In genomic region chr2:118903333-118903741, GRCm38 (mm10) we compare ENCODE assay signal across 8 mouse cellular contexts. TPM values are rescaled to one million over a fixed set of nuclear protein-coding genes. Genes with fewer than 3 reads are reported as not detected.
DNase-seq lines count a peak whose midpoint lies in the region; ATAC-seq lines count a peak whose summit lies in the region.

No protein-coding gene starts in this region.

- ATAC-seq in heart, embryonic 14.5 days (ENCODE audit: insufficient number of reproducible peaks, insufficient read depth, low FRiP score, low read depth) = no peak
- no peak for ATAC-seq in liver, embryonic 16.5 days (ENCODE audit: low read depth)

- peak overlapping the region; percentile 87 for H3K9ac ChIP-seq in heart, embryonic 14.5 days (ENCODE audit: low read length)
- H3K9ac ChIP-seq in liver, embryonic 16.5 days (ENCODE audit: low read depth, low read length) = peak overlapping the region; percentile 96

- peaks cover 24% of the 10 kb centered on the region for H3K27me3 ChIP-seq in heart, embryonic 14.5 days (ENCODE audit: control insufficient read depth, insufficient read depth, low read length)
- peaks cover 26% of the 10 kb centered on the region for H3K27me3 ChIP-seq in liver, embryonic 16.5 days (ENCODE audit: control insufficient read depth, insufficient read depth, low read depth, low read length)

- WGBS in heart, embryonic 14.5 days = 9% methylated on average over 10 of the region's 10 CpGs
- 26% methylated on average over 10 of the region's 10 CpGs for WGBS in liver, embryonic 16.5 days (ENCODE audit: insufficient replicate concordance)

- H3K27ac ChIP-seq in heart, embryonic 14.5 days (replicated peaks in 1 of 2; ENCODE audit: control insufficient read depth in 1 of 2, insufficient read depth in 1 of 2, low read depth in 2 of 2, low read length in 2 of 2) = no peak overlapping the region
- no peak overlapping the region for H3K27ac ChIP-seq in liver, embryonic 16.5 days (ENCODE audit: low read length)

- H3K4me1 ChIP-seq in heart, embryonic 14.5 days (ENCODE audit: control insufficient read depth in 2 of 2, insufficient read depth in 2 of 2, low read length in 2 of 2) = peaks cover 15 to 22% of the 10 kb centered on the region in 2 experiments; a peak in 3 of 4 replicates
- H3K4me1 ChIP-seq in liver, embryonic 16.5 days (ENCODE audit: control insufficient read depth, low read depth, low read length) = peaks cover 42% of the 10 kb centered on the region

- intact Hi-C loops in gastrocnemius, postnatal 36 days (cut with DNase I) = loop anchor here (2.0 to 10.0 kb wide), 2 partner anchors 71 to 281 kb away; no protein-coding TSS in a partner anchor

- peak overlapping the region; percentile 93 for H3K4me3 ChIP-seq in heart, embryonic 14.5 days (ENCODE audit: control insufficient read depth in 1 of 2, insufficient read depth in 1 of 2, low read depth in 1 of 2, low read length in 2 of 2)
- H3K4me3 ChIP-seq in liver, embryonic 16.5 days (ENCODE audit: low read depth, low read length) = peak overlapping the region; percentile 95

- H3K4me2 ChIP-seq in heart, embryonic 14.5 days (ENCODE audit: low read length) = peak overlapping the region; percentile 99
- peak overlapping the region; percentile 99 for H3K4me2 ChIP-seq in liver, embryonic 16.5 days (ENCODE audit: low read depth, low read length)

- DNase-seq in kidney, adult 9 months = peak; percentile 43
- DNase-seq in kidney, postnatal 14 days = no peak
- DNase-seq in cerebellum, adult 18-20 months = peak; percentile 60 to 63
- DNase-seq in gastrocnemius, postnatal 36 days = no peak
- DNase-seq in left cerebral cortex, adult 8-10 months (ENCODE audit: low spot score in 2 of 2) = no peak
- DNase-seq in gastrocnemius, postnatal 10 days = no peak

- H3K9me3 ChIP-seq in heart, embryonic 14.5 days (ENCODE audit: control insufficient read depth, low read length) = no peaks in the 10 kb centered on the region
- no peaks in the 10 kb centered on the region for H3K9me3 ChIP-seq in liver, embryonic 16.5 days (replicated peaks; ENCODE audit: control insufficient read depth, low read length)

- H3K36me3 ChIP-seq in heart, embryonic 14.5 days (ENCODE audit: control insufficient read depth, insufficient read depth, low read length) = no peaks in the 10 kb centered on the region
- no peaks in the 10 kb centered on the region for H3K36me3 ChIP-seq in liver, embryonic 16.5 days (ENCODE audit: control insufficient read depth, insufficient read depth)

RNA-seq across cellular contexts. Expression of gene Bahd1, which starts 3.2 kb away (rescaled TPM):
- polyA plus RNA-seq in heart, embryonic 14.5 days (2014; fragmentation: Nextera tagmentation; extraction: Ambion mirVana) = 1.0 and 1.6 TPM in 2 replicates
- polyA plus RNA-seq in liver, embryonic 16.5 days (2015; fragmentation: Nextera tagmentation; extraction: Ambion mirVana) = 2.9 and 3.0 TPM in 2 replicates
- total RNA-seq in gastrocnemius, postnatal 36 days (2021) = 1 to 10 TPM; 3.5 to 5.5 TPM
- 10 to 100 TPM; 41.8 to 49.3 (median 42.6) TPM for total RNA-seq in left cerebral cortex, adult 8-10 months (2022)
- total RNA-seq in gastrocnemius, postnatal 10 days (2021) = 1 to 10 TPM; 4.8 to 7.4 TPM

RNA-seq across cellular contexts. Expression of gene Chst14, which starts 23.0 kb away (rescaled TPM):
- 21.3 and 25.7 TPM in 2 replicates for polyA plus RNA-seq in heart, embryonic 14.5 days (2014; fragmentation: Nextera tagmentation; extraction: Ambion mirVana)
- polyA plus RNA-seq in liver, embryonic 16.5 days (2015; fragmentation: Nextera tagmentation; extraction: Ambion mirVana) = 4.0 and 4.9 TPM in 2 replicates
- total RNA-seq in gastrocnemius, postnatal 36 days (2021) = 1 to 10 TPM; 2.6 to 2.9 TPM
- 1 to 10 TPM; 2.6 to 4.1 (median 3.3) TPM for total RNA-seq in left cerebral cortex, adult 8-10 months (2022)
- total RNA-seq in gastrocnemius, postnatal 10 days (2021) = 10 to 100 TPM in 1 of 2 experiments, 1 to 10 TPM in 1; 9.8 to 11.3 TPM

RNA-seq across cellular contexts. Expression of gene Ivd, which starts 41.6 kb away (rescaled TPM):
- polyA plus RNA-seq in heart, embryonic 14.5 days (2014; fragmentation: Nextera tagmentation; extraction: Ambion mirVana) = 70.6 and 75.6 TPM in 2 replicates
- polyA plus RNA-seq in liver, embryonic 16.5 days (2015; fragmentation: Nextera tagmentation; extraction: Ambion mirVana) = 45.3 and 50.3 TPM in 2 replicates
- total RNA-seq in gastrocnemius, postnatal 36 days (2021) = 100 to 1,000 TPM in 1 of 2 experiments, 10 to 100 TPM in 1; 94.6 to 149 TPM
- total RNA-seq in left cerebral cortex, adult 8-10 months (2022) = 10 to 100 TPM; 72.7 to 88.6 (median 75.3) TPM
- total RNA-seq in gastrocnemius, postnatal 10 days (2021) = 10 to 100 TPM; 57.9 to 75.4 TPM

Comparison
In these comparisons a context has a peak if more than half of its experiments do, and no peak if none do; other contexts are left out.
1. DNase-seq: peak in kidney, adult 9 months (single experiment) and cerebellum, adult 18-20 months (2 of 2); none in kidney, postnatal 14 days (single experiment), gastrocnemius, postnatal 36 days (0 of 2), left cerebral cortex, adult 8-10 months (0 of 2) and gastrocnemius, postnatal 10 days (single experiment).
2. RNA of gene Bahd1, which starts 3.2 kb away (total RNA-seq): 41.8 to 49.3 TPM in left cerebral cortex, adult 8-10 months; 4.8 to 7.4 TPM in gastrocnemius, postnatal 10 days and 3.5 to 5.5 TPM in gastrocnemius, postnatal 36 days; every median in the first group is over 4 times any median in the second.